Mouse (Mus musculus): ENCODE measurements around the gene Hs3st3a1.

Hs3st3a1 gene

DNA sequence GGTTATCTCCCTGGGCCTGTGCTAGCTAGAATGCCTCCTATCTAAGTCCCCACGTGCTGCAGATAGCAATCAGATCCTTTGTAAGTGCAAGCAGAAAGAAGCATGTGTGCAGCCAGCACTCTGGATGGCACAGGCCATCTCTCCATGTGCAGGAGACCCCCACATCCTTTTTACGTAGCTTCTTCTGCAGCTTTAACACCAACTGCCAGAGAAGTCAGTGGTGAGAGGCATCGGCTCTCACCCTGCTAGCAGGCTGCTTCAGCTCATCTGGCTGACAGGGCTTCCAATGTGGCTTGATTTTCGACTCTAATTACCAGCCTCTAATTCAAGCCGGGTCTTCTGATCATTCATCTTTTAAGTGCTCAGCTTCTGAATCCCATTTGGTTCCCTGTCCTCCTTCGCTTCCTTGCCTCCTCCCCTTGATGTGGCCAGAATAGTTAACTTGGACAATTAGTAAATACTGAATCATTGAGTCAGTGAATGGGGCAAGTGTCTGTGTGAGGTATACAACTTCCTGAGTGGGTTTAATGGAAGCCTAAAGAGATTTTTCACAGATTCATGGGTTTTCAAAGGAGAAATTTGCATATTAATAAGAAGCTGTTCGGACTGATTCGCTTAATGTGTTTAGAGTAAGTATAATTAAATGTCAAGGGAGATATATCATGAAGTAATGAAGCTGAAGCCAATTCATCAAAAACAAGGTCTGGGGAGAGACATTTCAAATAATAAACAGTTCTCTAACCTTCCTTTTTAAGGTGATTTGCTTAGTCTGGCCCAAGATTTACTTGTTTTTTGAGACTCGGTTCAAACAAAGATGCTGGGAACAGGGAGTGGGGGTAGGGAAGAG, 54.7 kb downstream of the Hs3st3a1 start:
- DNase-seq: no peak

DNA sequence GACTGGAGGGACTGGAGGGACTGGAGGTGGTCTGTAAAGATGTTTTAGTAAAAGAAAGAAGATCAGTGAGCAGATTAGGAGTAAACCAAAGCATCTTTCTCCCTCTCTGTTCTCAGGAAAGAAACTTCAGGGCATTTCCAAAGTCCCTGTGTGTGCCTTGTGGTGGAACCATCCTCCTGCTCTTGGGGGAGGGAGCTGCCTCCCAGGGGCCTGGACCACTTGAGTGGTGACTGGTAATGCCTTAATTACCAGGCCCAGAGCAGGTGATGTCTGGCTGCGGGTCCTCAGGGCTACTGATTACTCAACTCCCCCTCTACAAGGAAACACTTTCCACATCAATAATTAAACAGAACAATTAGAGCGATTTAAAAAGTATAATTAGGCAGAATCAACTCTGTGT, 59.3 kb downstream of the Hs3st3a1 start:
- DNase-seq: no peak

DNA sequence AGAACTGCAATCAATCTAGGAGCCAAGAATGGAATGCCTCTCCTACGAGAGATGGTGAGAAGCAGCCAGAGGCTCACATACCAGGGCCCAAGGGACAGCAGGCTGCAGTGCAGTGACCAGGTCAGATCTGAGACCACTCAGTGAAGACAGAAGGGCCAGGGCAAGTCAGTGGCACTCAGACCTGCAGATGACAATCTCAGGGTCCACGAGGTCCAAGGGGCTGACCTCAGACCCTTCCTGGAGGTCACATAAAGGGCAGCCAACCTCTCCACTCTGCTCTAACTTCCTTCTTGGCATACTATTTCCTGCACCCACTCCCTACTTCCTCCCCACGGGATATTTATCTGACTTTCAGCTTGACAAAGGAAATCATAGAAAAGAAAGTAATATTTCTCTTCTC, 60.8 kb downstream of the Hs3st3a1 start:
- DNase-seq: no peak

DNA sequence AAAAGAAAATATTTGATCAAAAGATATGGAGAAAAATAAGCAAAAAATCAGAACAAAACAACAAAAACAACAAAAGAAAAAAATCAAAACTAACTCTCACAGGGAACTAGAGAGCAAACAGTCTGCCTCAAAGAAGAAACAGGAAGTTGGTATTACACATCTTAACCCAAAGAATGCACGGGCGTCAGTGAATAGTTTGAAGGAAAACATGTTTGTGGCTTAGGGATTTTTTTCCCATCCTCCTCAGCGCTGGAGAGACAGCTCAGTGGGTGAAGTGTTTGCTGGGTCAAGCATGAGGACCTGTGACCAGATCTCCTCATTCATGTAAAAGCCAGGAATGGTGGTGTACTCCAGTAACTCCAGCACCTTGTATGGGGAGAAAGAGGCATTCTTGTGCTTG, 61.5 kb downstream of the Hs3st3a1 start:
- DNase-seq: no peak

DNA sequence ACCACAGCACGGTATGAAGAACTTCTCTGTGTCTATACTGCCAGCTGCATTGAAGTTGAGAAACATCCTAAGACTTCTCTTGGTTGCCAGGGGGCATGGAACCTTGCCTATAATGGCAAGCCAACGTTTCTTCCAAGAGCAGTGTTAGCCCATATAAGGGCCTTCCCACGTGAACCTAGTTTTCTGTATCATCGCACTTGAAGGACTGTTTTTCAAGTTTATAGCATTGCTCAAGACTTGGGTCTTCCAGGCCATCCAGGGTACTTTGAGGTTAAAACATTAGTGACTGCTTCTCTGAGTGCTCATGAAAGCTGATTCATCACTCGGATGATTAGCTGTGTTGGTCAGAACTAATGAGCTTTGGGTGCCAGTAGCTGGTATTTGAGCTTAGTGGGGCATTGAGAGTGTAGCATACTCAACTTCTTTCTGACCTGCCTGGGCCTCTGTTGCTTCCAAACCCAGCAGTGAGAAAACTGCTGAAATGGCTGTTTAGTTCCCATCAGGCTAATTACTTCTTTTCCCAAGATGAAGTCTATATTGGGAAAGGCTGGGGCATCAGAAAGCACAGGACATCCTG, 65.5 kb downstream of the Hs3st3a1 start:
- DNase-seq: peak; percentile 48

DNA sequence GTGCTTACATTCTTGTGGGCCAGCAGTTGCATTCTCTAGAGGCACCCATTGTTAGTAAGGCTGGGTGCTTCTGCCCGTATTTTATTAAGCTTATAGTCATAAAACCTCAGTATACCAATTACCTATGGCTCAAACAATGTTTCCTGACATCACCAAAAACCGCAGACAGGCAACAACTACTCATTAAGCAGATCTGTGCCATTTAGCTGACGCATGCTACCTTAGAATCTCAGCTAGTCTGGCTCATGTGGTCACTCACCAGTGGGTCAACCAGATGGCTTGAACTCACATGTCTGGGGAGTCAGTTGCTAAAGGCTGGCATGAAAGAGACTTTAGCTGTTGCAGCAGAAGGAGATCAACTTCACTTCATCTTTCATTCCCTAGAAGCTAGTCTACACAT, 67.9 kb downstream of the Hs3st3a1 start:
- DNase-seq: no peak

DNA sequence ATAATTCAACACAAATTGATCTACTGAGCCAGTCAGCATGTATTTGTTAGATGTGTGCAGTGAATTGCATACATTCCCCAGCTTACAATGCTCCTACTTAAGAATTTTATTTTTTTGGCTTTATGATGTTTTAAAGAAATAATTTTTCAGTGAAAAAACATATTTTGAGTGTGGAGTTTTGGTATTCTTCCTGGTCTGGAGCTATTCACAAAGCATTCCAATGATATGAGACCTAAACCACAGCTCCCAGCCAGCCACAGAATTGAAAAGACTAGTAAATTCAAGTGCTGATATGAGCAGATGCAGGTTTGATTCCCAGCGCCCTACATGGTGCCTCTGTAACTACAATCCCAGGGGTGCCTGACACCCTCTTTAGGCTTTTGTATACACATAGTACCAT, 70.8 kb downstream of the Hs3st3a1 start:
- no peak for DNase-seq

DNA sequence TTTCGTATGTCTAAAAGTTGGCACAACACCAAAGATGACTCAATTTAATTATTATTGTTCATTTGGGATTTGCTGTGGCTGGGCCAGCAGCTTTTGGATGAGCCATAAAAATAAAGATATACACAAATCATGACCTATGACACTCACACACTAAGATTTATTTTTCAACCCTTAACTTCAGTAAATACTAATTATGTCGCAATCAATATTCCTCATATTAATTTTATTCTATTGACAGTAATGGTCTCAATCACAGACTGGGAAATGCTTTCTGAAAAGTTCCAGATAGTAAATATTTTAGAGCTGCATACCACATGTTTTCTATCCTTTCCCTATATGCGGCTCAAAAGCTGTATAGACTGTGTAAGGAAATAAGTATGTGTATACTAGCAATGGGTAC, 71.9 kb downstream of the Hs3st3a1 start:
- DNase-seq: no peak

DNA sequence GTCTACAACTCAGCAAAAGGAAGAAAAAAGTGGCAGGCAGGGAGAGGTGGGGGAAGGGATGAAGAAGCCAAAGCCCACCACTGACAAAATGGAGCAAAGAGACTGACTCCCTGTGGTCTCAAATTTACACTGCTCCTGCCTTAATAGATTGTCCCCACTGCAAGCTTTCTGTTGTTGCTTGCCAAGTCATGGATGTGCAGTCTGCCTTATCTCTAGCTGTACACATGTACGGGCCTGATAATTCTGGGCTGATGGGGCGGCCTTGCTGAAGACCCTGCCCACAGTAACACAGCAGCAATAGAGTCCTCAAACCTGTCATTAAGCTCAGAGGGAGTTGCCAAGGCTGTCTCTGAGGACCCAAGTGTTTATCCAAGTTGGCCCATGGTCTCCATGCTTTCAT, 74.0 kb downstream of the Hs3st3a1 start:
- no peak for DNase-seq

DNA sequence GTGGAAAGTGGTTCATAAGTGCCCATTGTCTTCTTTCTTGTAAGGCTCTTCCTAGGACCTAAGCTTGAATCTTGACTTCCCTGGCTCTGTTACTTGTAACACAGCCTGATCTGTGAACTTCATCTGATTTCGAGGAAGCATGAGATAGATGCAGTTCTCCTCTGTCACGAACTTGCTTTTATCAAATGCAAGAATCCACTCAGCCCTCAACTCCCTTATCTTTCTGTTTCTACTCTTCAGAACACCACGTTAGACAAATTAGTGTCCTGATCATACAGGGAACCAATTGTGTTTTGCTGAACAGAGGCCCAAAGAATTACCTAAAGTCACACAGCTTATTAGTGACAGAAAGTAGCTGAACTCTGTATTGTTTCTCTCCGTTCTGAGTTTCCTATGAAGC, 77.2 kb downstream of the Hs3st3a1 start:
- no peak for DNase-seq

DNA sequence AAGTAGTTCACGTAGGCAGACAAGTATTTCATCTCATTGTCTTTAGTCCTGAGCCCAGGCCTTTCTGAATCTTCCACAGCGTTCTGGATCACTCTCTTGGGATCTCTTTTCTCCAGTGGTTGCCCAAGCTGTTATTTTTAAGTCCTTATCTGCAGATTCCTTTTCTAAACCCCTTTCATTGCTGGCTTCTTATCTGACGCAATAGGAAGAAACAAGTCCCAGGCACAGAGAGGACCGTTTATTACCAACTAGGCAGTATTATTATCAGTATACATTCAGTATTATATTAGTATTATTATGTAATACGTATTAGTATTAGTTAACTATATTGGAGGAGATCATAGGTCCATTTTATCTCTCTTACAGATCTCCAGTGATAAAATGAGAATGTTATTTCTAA, 78.3 kb downstream of the Hs3st3a1 start:
- no peak for DNase-seq

DNA sequence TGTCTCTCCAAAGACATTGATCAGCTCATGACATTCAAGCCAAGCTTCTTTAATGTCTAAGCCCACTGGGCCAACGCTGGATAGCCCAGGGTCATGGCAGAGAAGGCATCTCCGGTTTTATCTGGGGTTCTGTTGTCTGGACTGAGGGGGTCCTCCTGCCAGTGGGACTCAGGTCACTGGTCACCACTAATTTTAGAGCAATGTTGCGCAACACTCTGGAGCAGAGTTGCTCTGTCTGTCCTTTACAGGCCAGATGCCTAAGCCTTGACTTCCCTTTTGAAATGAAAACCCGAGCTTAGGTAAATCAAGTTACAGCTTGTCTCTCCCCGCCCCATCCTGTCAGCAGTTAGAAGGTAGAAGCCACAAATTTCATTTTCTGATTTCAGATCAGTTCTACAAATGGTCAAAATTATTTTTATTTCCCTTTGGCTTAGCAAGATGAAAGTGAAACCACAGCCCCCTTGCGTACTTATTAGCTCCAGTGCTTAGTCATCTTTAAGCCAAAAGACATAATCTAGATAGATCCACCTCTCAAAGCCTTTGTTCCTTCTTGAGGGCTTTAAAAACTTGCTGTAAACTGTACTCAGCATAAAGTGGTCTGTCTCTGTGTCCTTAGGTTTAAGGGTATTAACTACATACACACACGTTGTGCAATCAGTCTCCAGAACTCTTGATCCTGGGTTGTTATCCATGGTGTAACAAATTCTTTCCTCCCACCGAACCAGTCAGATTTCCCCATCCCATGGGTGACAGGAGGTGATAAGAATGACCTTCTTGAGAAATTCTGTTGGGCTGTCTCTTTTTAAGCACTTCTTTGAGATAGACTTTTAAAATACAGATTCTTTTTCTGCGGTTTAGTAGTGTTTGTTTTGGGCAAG, 81.8 kb downstream of the Hs3st3a1 start:
- no peak for DNase-seq

DNA sequence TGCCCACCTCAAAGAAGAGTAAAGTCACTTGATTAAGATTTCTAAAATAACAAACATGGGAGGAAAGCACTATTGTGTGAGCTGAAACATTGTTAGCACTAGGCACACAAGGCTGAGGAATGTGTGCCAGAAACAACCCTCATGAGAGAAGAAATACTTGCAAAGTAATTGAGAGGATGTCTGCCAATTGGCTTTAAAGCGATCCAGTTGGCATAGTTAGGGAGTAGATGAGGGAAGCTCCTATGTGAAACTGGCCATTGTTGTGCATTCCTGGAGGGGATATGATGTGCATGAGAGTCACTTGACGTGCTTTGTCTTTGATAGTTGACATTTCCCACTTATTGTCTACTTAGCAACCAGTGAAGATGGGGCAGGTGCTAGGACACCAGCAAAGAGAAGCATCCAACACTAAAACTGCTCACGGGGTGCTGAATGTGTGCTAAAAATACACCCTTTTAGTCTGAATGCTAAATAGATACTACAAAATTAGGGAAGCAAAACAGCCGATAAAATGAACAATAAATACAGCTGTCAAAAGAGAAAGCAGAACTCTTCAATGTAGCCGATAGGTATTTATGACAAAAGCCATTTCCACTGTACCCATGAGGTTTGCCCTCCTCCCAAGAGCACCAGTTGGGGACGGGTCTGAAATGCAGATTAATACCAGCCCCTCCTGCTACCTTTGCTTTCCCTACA, 83.2 kb downstream of the Hs3st3a1 start:
- peak; percentile 11 for DNase-seq

DNA sequence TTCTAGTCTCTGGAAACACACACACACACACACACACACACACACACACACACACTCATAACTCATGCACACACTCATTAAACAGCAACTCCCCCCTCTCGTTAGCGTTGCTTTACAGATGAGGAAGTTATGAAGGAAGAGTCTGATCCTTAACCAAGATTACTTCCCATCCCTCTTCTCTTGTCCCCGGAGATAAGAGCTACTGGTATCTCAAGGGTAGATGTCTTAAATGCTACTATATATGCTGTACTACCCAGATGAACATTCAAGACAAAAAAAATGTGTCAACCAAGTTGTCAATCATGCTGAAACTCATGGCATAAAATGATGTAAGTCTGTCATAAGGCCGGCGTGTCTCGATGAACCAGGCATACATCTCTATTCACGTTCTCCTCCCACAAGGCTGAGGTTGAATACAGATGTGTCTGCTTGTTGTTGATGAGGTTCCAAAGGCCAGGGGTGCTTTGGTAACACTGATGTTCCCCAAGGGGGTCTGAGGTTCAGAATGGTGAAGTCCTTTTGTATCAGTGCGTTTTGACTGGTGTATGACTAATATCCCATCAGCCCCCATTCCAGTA, 89.0 kb downstream of the Hs3st3a1 start:
- no peak for DNase-seq

DNA sequence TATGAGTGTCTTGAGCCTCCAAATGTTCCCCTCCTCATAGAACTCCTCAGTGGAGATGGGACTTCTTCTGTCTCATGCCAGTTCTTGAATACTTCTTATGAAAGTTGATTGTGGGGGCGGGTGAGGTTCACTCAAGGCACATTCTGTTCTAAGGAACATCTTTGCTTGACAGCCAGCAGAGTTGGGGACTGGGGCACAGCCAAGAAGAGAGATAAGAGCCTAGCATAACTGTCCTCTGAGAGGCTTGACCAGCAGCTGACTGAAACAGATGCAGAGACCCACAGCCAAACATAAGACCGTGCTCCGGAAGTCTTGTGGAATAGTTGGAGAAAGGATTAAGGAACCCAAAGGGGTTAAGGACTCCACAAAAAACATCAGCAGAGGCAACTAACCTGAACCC, 102.1 kb downstream of the Hs3st3a1 start:
- DNase-seq: no peak

DNA sequence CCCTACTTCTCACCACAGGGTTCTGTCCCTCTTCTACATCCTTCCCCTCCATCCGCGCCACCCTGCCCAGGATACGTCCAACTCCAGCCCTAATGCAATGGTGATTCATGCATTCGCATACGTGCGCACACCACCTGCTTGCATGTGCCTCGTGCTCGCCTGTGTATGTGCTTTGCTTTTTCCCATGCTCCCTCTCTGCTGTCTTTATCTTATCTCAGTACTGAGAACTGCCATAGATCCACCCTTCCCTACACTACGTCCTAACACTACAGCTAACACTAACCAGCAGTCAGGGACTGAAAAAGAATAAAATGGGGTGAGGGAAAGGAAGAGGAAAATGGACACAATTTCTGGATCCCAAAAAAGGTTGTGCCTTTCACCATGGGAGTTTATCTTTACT, 106.7 kb downstream of the Hs3st3a1 start:
- no peak for DNase-seq

DNA sequence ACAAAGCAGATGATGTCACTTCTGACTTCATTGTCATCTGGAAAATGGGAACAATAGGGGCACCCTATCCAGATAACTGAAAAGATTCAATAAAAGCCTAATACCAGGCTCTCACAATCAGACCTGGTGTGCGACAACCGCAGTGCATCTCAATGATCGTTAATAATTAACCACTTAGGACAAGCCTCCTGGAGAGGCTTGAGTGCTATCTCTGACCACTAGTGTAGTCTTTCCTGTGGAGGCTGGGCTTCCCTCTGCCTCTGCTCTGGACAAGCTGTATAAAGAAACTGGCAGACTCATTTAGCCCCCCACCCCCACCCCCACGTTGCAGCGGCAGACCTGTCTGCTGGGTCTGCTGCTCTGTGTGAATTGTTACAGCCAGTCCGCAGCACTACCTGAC, 107.2 kb downstream of the Hs3st3a1 start:
- DNase-seq: no peak

DNA sequence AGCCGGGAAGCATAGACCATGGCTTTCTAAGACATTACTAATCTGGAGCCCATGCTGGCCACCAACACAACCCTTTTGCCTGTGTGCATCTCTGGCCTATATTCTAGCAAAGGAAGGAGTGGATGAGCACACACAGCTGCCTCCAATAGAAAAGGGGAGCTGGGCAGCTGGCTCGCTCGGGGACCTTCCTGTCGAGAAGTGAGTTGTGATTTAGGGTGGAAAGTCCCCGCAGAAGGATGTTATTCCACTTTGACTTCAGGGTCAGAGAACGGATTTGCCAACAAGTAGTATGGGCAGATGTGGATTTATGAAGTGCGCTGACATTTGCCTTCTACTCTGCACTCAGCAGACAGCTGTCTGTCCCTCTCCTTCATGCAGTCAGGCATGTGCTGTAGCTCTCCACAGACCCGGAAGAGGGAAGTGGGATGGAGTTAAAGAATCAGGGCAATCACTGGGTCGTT, 108.1 kb downstream of the Hs3st3a1 start:
- no peak for DNase-seq

DNA sequence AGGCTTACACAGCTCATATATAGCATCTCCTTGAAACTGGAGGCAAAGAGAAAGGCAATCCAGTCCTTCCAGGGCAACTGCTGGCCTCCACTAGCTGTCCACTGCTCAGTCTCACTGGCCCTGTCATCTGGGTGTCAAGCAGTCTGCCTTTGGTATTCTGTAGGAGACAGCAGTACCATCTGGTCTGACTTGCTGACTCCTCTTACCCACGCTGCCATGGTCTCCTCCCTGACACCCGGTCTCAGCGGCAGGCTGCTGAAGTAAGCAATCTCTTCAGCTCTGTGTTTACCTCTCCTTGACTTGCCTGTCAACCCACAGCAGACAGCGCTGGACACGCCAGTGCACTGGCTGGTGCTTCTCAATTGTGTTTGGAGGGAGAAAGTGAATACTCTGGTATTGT, 109.1 kb downstream of the Hs3st3a1 start:
- DNase-seq: no peak

DNA sequence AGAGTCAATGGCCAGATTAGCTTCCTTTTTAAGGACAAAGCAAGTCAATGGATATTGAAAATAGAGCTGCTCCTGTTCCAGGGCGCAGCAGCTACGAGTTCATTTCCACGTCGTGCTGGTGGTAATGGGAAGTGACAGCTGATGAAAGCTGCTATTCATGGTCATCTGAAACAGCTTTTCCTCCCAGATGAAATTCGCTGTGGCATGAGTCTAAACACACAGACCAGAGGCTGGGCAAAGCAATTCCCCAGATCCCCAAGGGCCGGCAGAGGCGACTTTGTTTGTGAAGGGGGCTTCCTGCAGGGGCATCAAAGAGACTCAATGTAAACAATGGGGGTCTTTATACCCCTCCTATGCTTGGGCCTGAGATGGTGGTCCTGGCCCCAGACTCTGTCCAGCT, 114.2 kb downstream of the Hs3st3a1 start:
- no peak for DNase-seq

DNA sequence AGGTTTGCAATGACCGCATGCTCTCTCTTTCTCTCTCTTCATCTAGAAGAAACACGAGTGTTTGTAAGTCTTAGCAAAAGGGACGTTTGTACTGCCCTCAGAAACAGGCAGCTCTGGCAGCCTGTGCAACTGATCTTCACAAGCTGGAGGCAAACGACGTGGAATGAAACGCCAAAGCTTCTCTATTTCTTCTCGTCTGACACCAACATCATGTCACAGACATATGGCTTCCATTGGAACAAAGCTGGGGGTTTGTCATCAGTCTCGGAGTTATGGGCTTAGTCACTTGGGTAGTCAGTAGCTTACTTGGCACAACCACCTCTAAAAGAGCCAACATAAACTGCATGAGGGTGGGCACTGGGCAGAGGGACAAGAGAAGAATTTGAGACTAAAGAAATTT, 114.8 kb downstream of the Hs3st3a1 start:
- DNase-seq: peak; percentile 4

DNA sequence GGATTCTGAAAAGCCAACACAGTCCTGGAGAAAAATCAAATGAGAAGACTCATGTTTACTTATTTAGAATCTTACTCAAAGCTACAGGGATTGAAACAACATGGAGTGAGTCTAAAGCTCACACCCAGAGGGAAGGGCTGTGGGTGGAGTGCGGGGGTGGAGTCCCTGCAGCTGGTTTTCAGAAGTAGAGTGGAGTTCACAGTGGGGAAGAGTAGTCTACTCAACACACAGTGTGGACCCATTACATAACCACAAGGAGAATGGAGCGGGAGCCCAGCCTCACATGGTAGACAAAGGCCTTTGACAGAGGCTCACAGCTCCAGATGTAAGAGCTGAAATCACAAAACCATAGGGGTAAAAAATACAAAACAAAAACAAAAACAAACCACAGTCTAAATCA, 123.2 kb downstream of the Hs3st3a1 start:
- no peak for DNase-seq

DNA sequence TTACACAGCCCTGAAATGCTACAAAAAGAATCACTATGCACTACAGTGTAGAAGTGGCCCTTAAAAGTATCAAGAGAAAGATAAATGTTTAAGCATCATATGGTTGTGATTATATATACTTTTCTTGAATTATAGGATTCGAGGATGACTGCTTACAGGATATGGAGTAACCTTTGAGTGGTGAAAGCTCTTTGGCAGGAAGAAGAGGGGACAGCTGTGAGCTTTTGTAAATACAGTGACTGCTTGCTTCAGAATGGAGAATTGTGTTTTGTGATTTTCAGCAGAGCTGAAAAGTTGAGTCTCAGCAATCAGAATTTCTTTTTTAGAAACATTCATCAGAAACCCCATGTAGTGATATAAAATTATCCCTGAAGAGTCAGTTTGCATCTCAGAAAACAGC, 124.3 kb downstream of the Hs3st3a1 start:
- no peak for DNase-seq
